ENCODE assay signal across 12 mouse cellular contexts in the genomic region with DNA sequence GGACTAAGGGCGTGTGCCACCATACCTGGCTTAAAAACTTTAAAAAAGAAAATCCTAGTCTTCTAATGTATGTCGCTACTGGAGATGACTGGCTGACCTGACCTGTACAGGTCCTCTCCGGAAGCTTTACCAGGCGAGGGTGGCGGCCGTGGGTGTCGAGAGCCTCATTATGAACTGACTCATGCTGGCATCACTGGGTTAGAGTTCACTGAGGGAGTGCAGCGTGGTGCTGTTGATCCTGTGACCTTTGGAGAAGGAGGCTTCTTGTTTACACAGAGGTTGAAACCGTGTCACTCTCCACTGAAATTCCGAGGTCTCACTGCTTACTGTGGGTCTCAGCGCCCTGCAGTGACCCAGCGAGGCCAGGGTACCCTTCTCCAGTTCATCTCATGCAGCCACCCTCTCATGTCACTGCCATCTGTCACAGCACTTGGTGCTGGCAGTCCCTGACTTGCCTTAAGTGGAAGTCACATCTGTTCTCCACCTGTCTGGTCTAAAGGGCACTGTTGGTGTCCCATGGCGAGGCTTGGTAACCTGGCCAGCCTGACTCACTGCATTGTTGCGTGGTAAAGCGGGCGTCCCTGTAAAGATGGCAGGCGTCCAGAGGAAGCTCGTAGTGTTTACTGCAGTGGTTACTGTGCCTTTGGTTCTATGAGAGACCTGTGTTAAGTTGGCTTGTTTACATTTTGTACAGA. TPM values are rescaled to one million over a fixed set of nuclear protein-coding genes. Genes with fewer than 3 reads are reported as not detected.
DNase-seq lines count a peak whose midpoint lies in the region; ATAC-seq and TF ChIP-seq lines count a peak whose summit lies in the region.
"Had no signal": no experiment of that assay in that cellular context is flagged by ENCODE, and none has a peak within 500 bp of the region (broad histone marks: within the 10 kb centered on the region; RNA-seq: fewer than 3 reads in every experiment).

No protein-coding gene starts in this region.

- H3K79me2 ChIP-seq in C2C12 (ENCODE audit: control insufficient read depth, insufficient read depth), result no peaks in the 10 kb centered on the region
- no peaks in the 10 kb centered on the region for H3K79me2 ChIP-seq in heart, adult 2 months (replicated peaks; ENCODE audit: control insufficient read depth, insufficient read depth, low read length)

- peak overlapping the region; percentile 63 for H3K27ac ChIP-seq in intestine, embryonic 16.5 days (ENCODE audit: low read length)
- H3K27ac ChIP-seq in lung, embryonic 15.5 days, result no peak overlapping the region
- H3K27ac ChIP-seq in heart, adult 2 months, result no peak overlapping the region

- no peaks in the 10 kb centered on the region for H3K36me3 ChIP-seq in C2C12 (ENCODE audit: control insufficient read depth, insufficient read depth)
- H3K36me3 ChIP-seq in intestine, embryonic 16.5 days (ENCODE audit: control insufficient read depth, insufficient read depth, low read length), result no peaks in the 10 kb centered on the region
- H3K36me3 ChIP-seq in lung, embryonic 15.5 days, result no peaks in the 10 kb centered on the region
- no peaks in the 10 kb centered on the region for H3K36me3 ChIP-seq in heart, adult 2 months (ENCODE audit: control insufficient read depth, insufficient read depth, low read length)
- H3K36me3 ChIP-seq: G1E had no signal

- intact Hi-C loops in heart, adult 2 months (cut with DNase I), result no loop called here

- no peak overlapping the region for H3ac ChIP-seq in C2C12 (ENCODE audit: control insufficient read depth, insufficient read length, low read depth)

- H3K9ac ChIP-seq in intestine, embryonic 16.5 days (ENCODE audit: low read depth, low read length), result no peak overlapping the region
- H3K9ac ChIP-seq in lung, embryonic 15.5 days, result no peak overlapping the region
- H3K9ac ChIP-seq in heart, adult 2 months (ENCODE audit: low read depth, low read length), result no peak overlapping the region
- H3K9ac ChIP-seq: forebrain, postnatal 0 days had no signal

- no peaks in the 10 kb centered on the region for H3K27me3 ChIP-seq in C2C12 (ENCODE audit: control insufficient read depth, insufficient read depth, insufficient read length)
- no peaks in the 10 kb centered on the region for H3K27me3 ChIP-seq in intestine, embryonic 16.5 days (replicated peaks; ENCODE audit: control insufficient read depth, insufficient read depth, low read length)
- H3K27me3 ChIP-seq in lung, embryonic 15.5 days, result no peaks in the 10 kb centered on the region
- no peaks in the 10 kb centered on the region for H3K27me3 ChIP-seq in heart, adult 2 months (ENCODE audit: control insufficient read depth, insufficient read depth, low read length)

- no peak overlapping the region for H3K4me2 ChIP-seq in intestine, embryonic 16.5 days (ENCODE audit: low read depth, low read length)
- no peak overlapping the region for H3K4me2 ChIP-seq in lung, embryonic 15.5 days

- H3K4me1 ChIP-seq in intestine, embryonic 16.5 days (ENCODE audit: control insufficient read depth, insufficient read depth, low read length), result peaks cover 28% of the 10 kb centered on the region
- H3K4me1 ChIP-seq in lung, embryonic 15.5 days, result peaks cover 13% of the 10 kb centered on the region; the same call in 1 of the 2 replicates
- peaks cover 4% of the 10 kb centered on the region for H3K4me1 ChIP-seq in heart, adult 2 months (ENCODE audit: control insufficient read depth, insufficient read depth, low read length)

- H3K79me3 ChIP-seq in C2C12 (ENCODE audit: low read depth), result no peaks in the 10 kb centered on the region

- no peak for TF ChIP-seq EP300 in heart, adult 2 months (IDR thresholded peaks at IDR 0.05; ENCODE audit: insufficient read depth, low read depth, low read length)

- WGBS in intestine, embryonic 16.5 days, result 61% methylated on average over 18 of the region's 18 CpGs
- 66% methylated on average over 18 of the region's 18 CpGs for WGBS in lung, embryonic 15.5 days
- 82% methylated on average over 18 of the region's 18 CpGs for WGBS in heart, adult 2 months

- peak; percentile 62 for ATAC-seq in intestine, embryonic 16.5 days
- ATAC-seq in lung, embryonic 15.5 days (ENCODE audit: borderline replicate concordance, extremely low read depth, low FRiP score, low TSS enrichment), result 0 out of 2 replicates have a peak, but pooled peaks have one; percentile 8
- ATAC-seq: forebrain, postnatal 0 days had no signal

- peak; percentile 63 for DNase-seq in 3134 (ENCODE audit: extremely low read depth, insufficient read length, low spot score)
- DNase-seq in heart, adult 2 months, result no peak
- DNase-seq in spleen, adult 12 weeks (ENCODE audit: low spot score), result no peak
- DNase-seq in frontal cortex, adult 2 months (ENCODE audit: extremely low spot score in 1 of 2, low spot score in 1 of 2), result no peak
- DNase-seq: adrenal gland, adult 8-10 months; forebrain, postnatal 0 days; kidney, adult 11 months; layer of hippocampus, postnatal 36 days had no signal

- TF ChIP-seq CTCF in C2C12 (IDR thresholded peaks at IDR 0.05; ENCODE audit: control insufficient read depth, insufficient read depth, insufficient read length), result no peak
- no peak for TF ChIP-seq CTCF in heart, adult 2 months (IDR thresholded peaks at IDR 0.05)

- H3K4me3 ChIP-seq in C2C12 (ENCODE audit: insufficient read depth, poor library complexity, severe bottlenecking), result no peak overlapping the region
- H3K4me3 ChIP-seq in intestine, embryonic 16.5 days (ENCODE audit: low read length), result no peak overlapping the region
- H3K4me3 ChIP-seq in lung, embryonic 15.5 days, result no peak overlapping the region
- H3K4me3 ChIP-seq in heart, adult 2 months, result no peak overlapping the region

- H3K9me3 ChIP-seq in intestine, embryonic 16.5 days (ENCODE audit: control insufficient read depth, low read length), result no peaks in the 10 kb centered on the region
- no peaks in the 10 kb centered on the region for H3K9me3 ChIP-seq in lung, embryonic 15.5 days
- H3K9me3 ChIP-seq: G1E had no signal

- no peak for TF ChIP-seq POLR2A in heart, adult 2 months (IDR thresholded peaks at IDR 0.05; ENCODE audit: insufficient read depth, low read depth, low read length)

TF ChIP-seq in C2C12, 6 proteins besides CTCF, POLR2A, EP300 and RAD21:
- TF ChIP-seq FOSL1 (IDR thresholded peaks at IDR 0.05; ENCODE audit: insufficient read depth, low read length, poor library complexity, severe bottlenecking) (no peak), MYOG (IDR thresholded peaks at IDR 0.05; ENCODE audit: control insufficient read depth, extremely low read depth, insufficient read length) (no peak), CEBPB (IDR thresholded peaks at IDR 0.05; ENCODE audit: low read depth) (no peak), MYOD1 (IDR thresholded peaks at IDR 0.05; ENCODE audit: control insufficient read depth, insufficient read length, low read depth) (peak; percentile 76), MAX (IDR thresholded peaks at IDR 0.05) (peak; percentile 22)

RNA-seq across cellular contexts. Expression of a gene that starts 21.3 kb away (rescaled TPM):
- polyA plus RNA-seq in C2C12 (2012; fragmentation: generic; extraction: Trizol), result 3.1 TPM
- 14.4 and 16.6 TPM in 2 replicates for polyA plus RNA-seq in intestine, embryonic 16.5 days (2015; fragmentation: Nextera tagmentation; extraction: Ambion mirVana)
- polyA plus RNA-seq in lung, embryonic 15.5 days (2015; fragmentation: Nextera tagmentation; extraction: Ambion mirVana), result 14.2 and 16.7 TPM in 2 replicates
- 10 to 100 TPM; 15.7 to 17.6 TPM for total RNA-seq in heart, adult 2 months (2021)
- 14.5 and 15.5 TPM in 2 replicates for polyA plus RNA-seq in heart, adult 2 months (2012; rRNA removed)
- 62.8 and 70.8 TPM in 2 replicates for polyA plus RNA-seq in frontal cortex, adult 2 months (2012; rRNA removed)

RNA-seq across cellular contexts. Expression of a gene that starts 50.0 kb away (rescaled TPM):
- polyA plus RNA-seq in C2C12 (2012; fragmentation: generic; extraction: Trizol), result 30.6 TPM
- polyA plus RNA-seq in intestine, embryonic 16.5 days (2015; fragmentation: Nextera tagmentation; extraction: Ambion mirVana), result 2.8 and 3.0 TPM in 2 replicates
- 7.2 and 7.6 TPM in 2 replicates for polyA plus RNA-seq in lung, embryonic 15.5 days (2015; fragmentation: Nextera tagmentation; extraction: Ambion mirVana)
- 1 to 10 TPM; 1.9 to 2.3 TPM for total RNA-seq in heart, adult 2 months (2021)
- polyA plus RNA-seq in heart, adult 2 months (2012; rRNA removed), result 2.8 and 4.1 TPM in 2 replicates
- 17.9 and 19.1 TPM in 2 replicates for polyA plus RNA-seq in frontal cortex, adult 2 months (2012; rRNA removed)
- total RNA-seq: G1E had no signal
- polyA plus RNA-seq: G1E had no signal
